Mouse (Mus musculus) heart, embryonic 10.5 days (tissue): ENCODE data around the gene Stx7. TPM values are rescaled to one million over a fixed set of nuclear protein-coding genes. Genes with fewer than 3 reads are reported as not detected.

ENCODE experiments used
- DNase-seq: peaks from one replicate; pipeline ENCODE4 v3.0.0-alpha.2; 2017; ENCODE audit warnings: low spot score
- H3K27ac ChIP-seq: fragments of 300-500 bp; sonication (generic); 2 replicates; pipeline ENCODE4 v1.5.1; 2016; ENCODE audit warnings: mild to moderate bottlenecking
- H3K27me3 ChIP-seq: fragments of 300-500 bp; sonication (generic); 2 replicates; pipeline ENCODE4 v1.6.1; 2016; ENCODE audit warnings: mild to moderate bottlenecking; ENCODE audit not compliant: poor library complexity, insufficient read depth, severe bottlenecking
- H3K36me3 ChIP-seq: fragments of 300-500 bp; sonication (generic); 2 replicates; pipeline ENCODE4 v1.6.1; 2016; ENCODE audit warnings: mild to moderate bottlenecking, moderate library complexity
- H3K4me1 ChIP-seq: fragments of 300-500 bp; sonication (generic); 2 replicates; pipeline ENCODE4 v1.6.1; 2016; ENCODE audit warnings: mild to moderate bottlenecking
- H3K4me3 ChIP-seq: fragments of 300-500 bp; sonication (generic); 2 replicates; pipeline ENCODE4 v1.5.1; 2016; ENCODE audit warnings: mild to moderate bottlenecking, moderate library complexity
- H3K9me3 ChIP-seq: fragments of 300-500 bp; sonication (generic); 2 replicates; pipeline ENCODE4 v1.6.1; 2016; ENCODE audit warnings: mild to moderate bottlenecking, moderate library complexity
- WGBS: fragments of 180-500 bp; shearing (Covaris S2); methylation state at CpG from one replicate; pipeline ENCODE4 v1.1.7; 2016; 5-methylcytosine and 5-hydroxymethylcytosine counted together
- polyA plus RNA-seq: library from polyadenylated mRNA; unstranded; fragments of >200 nt; fragmentation: Nextera tagmentation; extraction: Ambion mirVana; gene quantifications from 2 replicates; pipeline ENCODE4 v1.2.1, GENCODE M21; 2016

Stx7 gene
- polyA plus RNA-seq, 1 experiment from 2014 or later, result 78.7 TPM

DNA sequence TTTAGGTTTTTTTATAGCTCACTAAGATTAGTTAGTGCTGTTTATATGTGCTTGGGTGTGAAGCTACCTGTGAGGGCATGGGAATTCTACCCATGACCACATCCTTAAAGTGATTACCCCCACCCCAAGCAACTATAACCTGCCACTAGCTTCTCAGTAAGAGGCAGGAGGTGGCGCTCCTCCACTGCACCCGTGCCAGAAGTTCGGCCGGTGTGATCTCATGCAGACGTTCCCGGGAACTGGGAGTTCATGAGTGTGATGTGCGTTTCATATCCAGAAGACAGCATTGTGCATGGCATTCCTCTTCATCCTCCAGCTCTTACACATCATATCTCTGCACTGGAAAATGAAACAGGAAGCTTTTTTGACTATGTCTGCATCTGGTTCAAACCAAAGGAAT, 41.3 kb downstream of the Stx7 start:
- no peaks in the 10 kb centered on the region for H3K27me3 ChIP-seq
- H3K36me3 ChIP-seq, result peaks cover 25% of the 10 kb centered on the region
- H3K27ac ChIP-seq, result no peak overlapping the region
- H3K9me3 ChIP-seq, result no peaks in the 10 kb centered on the region
- no peaks in the 10 kb centered on the region for H3K4me1 ChIP-seq
- H3K4me3 ChIP-seq, result no peak overlapping the region
- WGBS, result 51% methylated on average over 7 of the region's 7 CpGs
- DNase-seq, result no peak

DNA sequence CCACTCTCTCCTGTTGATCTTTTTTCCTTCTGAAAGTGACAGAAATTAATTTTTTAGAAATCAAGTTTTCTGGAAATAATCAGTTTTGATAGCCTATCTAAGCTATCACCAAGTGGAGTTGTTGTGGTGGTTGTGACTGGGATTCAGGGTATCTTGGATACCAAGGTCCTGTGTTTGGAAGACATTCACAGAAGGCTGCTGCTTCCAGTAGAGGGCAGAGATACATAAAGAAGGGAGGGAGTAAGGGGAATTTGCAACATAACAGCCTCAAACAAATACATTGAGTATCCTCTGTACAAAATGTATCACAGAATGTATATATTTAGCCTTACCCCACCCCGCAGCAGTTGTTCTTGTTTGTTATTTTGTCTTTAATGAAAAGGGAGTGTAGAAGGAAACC, 42.9 kb downstream of the Stx7 start:
- Histone ChIP-seq H3K27ac (no peak overlapping the region), H3K27me3 (no peaks in the 10 kb centered on the region), H3K9me3 (no peaks in the 10 kb centered on the region), H3K4me1 (no peaks in the 10 kb centered on the region), H3K36me3 (peaks cover 12% of the 10 kb centered on the region), H3K4me3 (no peak overlapping the region)
- no peak for DNase-seq
- 56% methylated on average over 1 of the region's 1 CpGs for WGBS

DNA sequence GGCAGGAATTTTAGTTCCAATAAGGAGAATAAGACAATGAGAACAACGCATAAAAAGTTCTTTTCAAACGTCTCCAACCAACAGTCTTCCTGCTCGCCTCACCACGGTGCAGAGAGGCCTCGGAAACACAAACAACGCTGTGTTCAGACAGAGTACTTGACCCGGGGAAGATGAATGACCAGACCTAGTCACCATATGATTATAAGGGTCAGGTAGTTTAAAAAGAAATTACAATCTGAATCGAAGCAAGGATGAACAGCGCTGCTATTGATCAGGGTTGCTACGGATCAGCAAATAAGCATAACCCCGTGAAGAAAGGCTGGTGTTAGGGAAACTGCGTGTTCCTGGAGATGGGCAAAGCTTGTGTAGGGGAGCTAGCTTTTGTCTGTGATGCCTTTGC, 50.2 kb downstream of the Stx7 start:
- H3K36me3 ChIP-seq, result no peaks in the 10 kb centered on the region
- H3K4me3 ChIP-seq, result no peak overlapping the region
- no peak for DNase-seq
- no peaks in the 10 kb centered on the region for H3K9me3 ChIP-seq
- WGBS, result 81% methylated on average over 12 of the region's 12 CpGs
- no peaks in the 10 kb centered on the region for H3K4me1 ChIP-seq
- H3K27ac ChIP-seq, result no peak overlapping the region
- H3K27me3 ChIP-seq, result no peaks in the 10 kb centered on the region

DNA sequence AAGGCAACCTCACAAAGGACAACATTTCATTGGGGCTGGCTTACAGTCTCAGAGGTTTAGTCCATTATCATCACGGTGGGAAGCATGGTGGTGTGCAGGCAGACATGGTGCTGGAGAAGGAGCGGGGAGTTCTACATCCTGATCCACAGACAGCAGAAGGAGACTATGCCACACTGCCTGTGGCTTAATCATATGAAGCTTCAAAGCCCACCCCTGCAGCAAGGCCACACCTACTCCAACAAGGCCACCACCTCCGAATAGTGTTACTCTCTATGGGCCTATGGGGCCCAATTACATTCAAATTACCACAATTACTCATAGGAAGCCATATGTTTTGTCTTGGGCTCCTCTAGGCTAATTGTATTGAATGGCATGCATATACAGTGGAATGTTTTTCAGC, 51.0 kb downstream of the Stx7 start:
- Histone ChIP-seq H3K9me3 (no peaks in the 10 kb centered on the region), H3K4me1 (no peaks in the 10 kb centered on the region), H3K36me3 (no peaks in the 10 kb centered on the region), H3K27ac (no peak overlapping the region), H3K4me3 (no peak overlapping the region), H3K27me3 (no peaks in the 10 kb centered on the region)
- 83% methylated on average over 3 of the region's 3 CpGs for WGBS
- no peak for DNase-seq

DNA sequence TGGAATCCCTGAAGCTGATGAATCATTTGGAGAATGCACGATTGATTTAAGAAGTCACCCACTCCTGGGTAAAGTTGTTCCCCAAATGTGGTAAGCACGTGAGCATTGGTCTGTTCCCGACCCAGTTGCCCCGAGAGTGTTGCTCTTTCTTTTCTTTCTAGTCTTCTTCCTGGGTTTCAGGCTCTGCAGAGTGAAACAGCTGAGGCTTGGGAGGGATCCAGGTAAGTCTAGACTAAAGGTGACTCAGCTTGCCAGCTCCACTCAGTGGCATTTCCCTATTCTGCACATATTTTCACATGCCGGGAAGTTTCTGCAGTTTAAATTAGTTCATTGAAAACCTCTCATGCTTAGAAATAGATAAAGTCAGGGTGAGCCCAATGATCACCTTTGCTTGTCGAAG, 61.0 kb downstream of the Stx7 start:
- Histone ChIP-seq H3K27ac (no peak overlapping the region), H3K9me3 (no peaks in the 10 kb centered on the region), H3K4me3 (no peak overlapping the region), H3K4me1 (0 out of 2 replicates have a peak, but pooled peaks cover 4% of the 10 kb centered on the region), H3K27me3 (no peaks in the 10 kb centered on the region), H3K36me3 (no peaks in the 10 kb centered on the region)
- WGBS, result 77% methylated on average over 6 of the region's 6 CpGs
- DNase-seq, result no peak

DNA sequence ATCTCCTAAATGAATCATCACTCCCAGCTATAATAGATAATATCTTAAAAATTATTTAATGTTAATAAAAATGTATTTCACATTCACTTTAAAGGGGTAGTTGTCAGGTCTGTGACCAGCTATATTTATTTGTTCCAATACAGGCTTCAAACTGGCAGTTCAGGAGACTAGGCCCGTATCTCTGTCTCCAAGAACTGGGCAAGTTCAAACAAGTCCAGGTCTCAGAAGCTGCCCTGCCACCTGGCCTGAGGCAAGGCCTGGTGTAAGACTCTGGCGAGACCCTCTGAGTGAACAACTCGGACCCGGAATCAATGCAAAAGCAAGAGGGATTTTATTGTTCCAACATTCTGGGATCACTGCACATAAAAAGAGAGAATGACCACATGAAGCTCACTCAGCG, 64.2 kb downstream of the Stx7 start:
- no peak overlapping the region for H3K4me3 ChIP-seq
- H3K4me1 ChIP-seq, result 0 out of 2 replicates have a peak, but pooled peaks cover 4% of the 10 kb centered on the region
- no peak overlapping the region for H3K27ac ChIP-seq
- 84% methylated on average over 5 of the region's 5 CpGs for WGBS
- no peaks in the 10 kb centered on the region for H3K9me3 ChIP-seq
- no peak for DNase-seq
- H3K36me3 ChIP-seq, result no peaks in the 10 kb centered on the region
- no peaks in the 10 kb centered on the region for H3K27me3 ChIP-seq

DNA sequence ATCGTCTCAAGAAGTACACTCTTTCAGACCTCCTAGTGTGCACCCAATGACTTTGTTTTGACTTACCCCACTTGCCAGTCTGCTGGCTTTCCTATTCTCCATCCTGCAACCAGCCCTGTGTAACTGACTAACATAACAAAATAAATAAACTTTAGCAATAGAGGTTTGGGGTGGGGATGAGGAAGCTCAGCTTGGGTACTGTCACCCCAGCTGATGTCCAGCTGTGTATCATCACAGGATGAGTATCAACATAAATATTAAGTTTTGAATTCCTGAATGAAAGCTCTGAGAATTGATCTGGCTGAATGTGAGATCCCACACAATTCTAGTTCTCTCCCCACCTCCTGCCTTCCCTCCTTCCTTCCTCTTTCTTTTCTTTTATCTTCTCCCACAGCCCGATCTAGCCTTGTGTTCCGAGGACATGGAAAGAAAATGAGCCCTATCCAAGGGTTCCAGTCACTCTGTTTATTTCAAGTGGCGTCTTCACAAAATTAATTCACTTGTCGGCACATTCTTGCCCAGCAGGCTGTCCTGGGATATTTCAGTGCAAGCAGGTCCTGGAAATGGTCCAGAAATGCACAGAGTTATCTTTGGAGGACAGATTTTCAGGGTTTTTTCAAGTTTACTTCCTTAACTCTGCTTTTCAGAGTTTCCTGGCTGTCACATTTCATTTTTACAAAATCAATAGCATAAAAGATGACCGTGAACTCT, 68.6 kb downstream of the Stx7 start:
- no peak overlapping the region for H3K27ac ChIP-seq
- peaks cover 26% of the 10 kb centered on the region for H3K27me3 ChIP-seq
- H3K36me3 ChIP-seq, result no peaks in the 10 kb centered on the region
- H3K4me1 ChIP-seq, result no peaks in the 10 kb centered on the region
- no peak overlapping the region for H3K4me3 ChIP-seq
- DNase-seq, result no peak
- H3K9me3 ChIP-seq, result no peaks in the 10 kb centered on the region
- WGBS, result 42% methylated on average over 6 of the region's 6 CpGs

DNA sequence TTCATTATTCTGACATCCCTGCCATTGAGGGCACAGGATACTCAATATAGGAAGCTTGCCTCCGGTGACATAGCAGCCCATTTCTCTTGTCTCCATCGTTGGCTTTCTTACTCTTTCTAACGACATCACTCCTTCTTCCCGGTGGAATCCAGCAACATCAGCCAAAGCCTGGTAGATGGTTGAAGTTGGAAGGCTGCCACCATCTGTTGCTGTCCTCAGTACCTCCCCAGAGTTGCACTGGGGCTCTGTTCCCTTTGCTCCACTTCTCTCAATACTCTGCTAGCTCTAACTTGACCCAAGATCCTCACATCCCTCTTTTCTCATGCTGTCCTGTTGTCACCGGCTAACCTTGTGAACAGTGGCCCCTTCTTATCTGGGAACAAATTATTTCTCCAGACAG, 71.8 kb downstream of the Stx7 start:
- no peak for DNase-seq
- whole genome bisulfite sequencing, result 77% methylated on average over 5 of the region's 5 CpGs
- Histone ChIP-seq H3K9me3 (no peaks in the 10 kb centered on the region), H3K36me3 (no peaks in the 10 kb centered on the region), H3K4me3 (no peak overlapping the region), H3K27me3 (peaks cover 56% of the 10 kb centered on the region), H3K27ac (no peak overlapping the region), H3K4me1 (peaks cover 16% of the 10 kb centered on the region)

DNA sequence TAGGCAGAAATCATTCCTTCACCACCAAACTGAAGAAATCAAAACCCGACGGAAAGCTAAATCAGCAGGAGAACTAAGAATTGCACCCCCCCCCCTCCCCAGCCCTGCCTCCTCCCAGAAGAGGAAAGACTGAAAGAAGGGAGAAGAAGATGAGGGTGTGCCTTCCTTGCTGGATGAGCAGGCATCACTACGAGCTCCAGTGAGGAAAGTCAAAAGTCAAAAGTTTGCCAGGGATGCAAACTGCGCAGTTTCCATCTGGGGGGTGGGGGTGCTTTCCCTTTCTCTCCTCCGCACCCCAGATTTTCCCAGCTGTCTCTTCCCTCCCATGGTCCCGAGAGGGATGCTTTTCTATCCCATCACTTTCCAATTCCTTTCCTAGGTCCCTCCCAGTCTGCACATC, 73.8 kb downstream of the Stx7 start:
- peaks cover 16% of the 10 kb centered on the region for H3K4me1 ChIP-seq
- peak overlapping the region; percentile 68 for H3K4me3 ChIP-seq
- H3K27me3 ChIP-seq, result peaks cover 58% of the 10 kb centered on the region
- no peaks in the 10 kb centered on the region for H3K36me3 ChIP-seq
- H3K9me3 ChIP-seq, result no peaks in the 10 kb centered on the region
- DNase-seq, result no peak
- no peak overlapping the region for H3K27ac ChIP-seq
- 14% methylated on average over 6 of the region's 6 CpGs for WGBS

DNA sequence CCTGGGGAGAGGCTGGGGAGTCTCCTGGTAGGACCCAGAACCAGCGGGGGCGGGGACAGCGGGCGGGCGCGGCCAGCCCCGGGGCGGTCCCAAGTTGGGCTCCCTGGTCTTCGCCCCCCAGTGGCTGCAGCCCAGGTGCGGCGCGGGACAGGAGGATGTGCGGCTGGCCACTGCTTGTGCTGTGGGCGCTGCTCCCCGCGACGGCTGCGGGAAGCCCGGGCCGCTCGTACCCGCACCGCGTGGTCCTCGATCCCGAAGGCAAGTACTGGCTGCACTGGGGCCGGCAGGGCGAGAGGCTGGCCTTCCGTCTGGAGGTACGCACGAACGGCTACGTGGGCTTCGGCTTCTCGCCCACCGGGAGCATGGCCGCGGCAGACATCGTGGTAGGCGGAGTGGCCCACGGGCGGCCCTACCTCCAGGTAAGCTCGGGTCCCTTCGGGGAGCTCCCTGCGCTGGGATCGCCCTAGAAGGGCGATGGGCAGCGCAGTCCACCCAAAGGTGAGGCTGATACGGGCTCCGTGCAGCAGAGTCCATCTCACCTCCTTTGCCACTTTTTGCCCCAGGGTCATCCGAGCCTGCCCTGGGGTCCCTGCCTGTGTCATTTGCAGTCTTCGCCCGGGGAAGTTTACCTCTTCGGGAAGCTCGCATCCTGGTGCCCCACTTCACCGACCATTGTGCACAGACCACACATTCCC, 74.5 kb downstream of the Stx7 start, which contains the start of gene Moxd1:
Moxd1 (plus strand) TSS at position 69 of the 695 bp plus-strand sequence.
- H3K27me3 ChIP-seq, result peaks cover 58% of the 10 kb centered on the region
- H3K27ac ChIP-seq, result no peak within 1 kb of the TSS
- 1% methylated on average over 56 of the region's 56 CpGs for WGBS

DNA sequence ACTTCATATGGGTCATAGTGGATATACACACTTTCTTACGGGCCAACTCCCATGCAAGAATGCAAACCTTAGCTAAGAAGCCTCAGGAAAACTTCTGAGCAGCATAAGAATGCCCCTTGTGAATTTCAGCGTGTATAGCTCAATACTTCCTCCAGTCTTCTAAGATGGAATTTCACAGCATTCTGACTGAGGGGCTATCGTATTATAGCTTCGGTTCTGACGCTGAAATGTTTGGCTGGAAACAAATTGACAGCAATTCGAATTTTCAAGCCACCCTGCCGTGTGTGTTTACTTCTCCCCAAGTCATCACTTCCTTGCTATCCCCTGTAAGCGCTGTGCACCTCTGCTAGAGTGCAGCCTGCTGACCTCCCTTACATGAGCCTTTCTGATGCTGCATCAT, 75.5 kb downstream of the Stx7 start:
- 18% methylated on average over 8 of the region's 8 CpGs for WGBS
- no peaks in the 10 kb centered on the region for H3K9me3 ChIP-seq
- peaks cover 58% of the 10 kb centered on the region for H3K27me3 ChIP-seq
- no peak overlapping the region for H3K27ac ChIP-seq
- H3K36me3 ChIP-seq, result no peaks in the 10 kb centered on the region
- peaks cover 16% of the 10 kb centered on the region for H3K4me1 ChIP-seq
- no peak for DNase-seq
- H3K4me3 ChIP-seq, result no peak overlapping the region

More for the DNA sequence above, 74.5 kb downstream of the Stx7 start, which contains the start of gene Moxd1:
- no peak for DNase-seq
- H3K9me3 ChIP-seq, result no peaks in the 10 kb centered on the region
- no peaks in the 10 kb centered on the region for H3K36me3 ChIP-seq
- peak within 1 kb of the TSS; percentile 68 for H3K4me3 ChIP-seq
- H3K4me1 ChIP-seq, result peaks cover 16% of the 10 kb centered on the region

DNA sequence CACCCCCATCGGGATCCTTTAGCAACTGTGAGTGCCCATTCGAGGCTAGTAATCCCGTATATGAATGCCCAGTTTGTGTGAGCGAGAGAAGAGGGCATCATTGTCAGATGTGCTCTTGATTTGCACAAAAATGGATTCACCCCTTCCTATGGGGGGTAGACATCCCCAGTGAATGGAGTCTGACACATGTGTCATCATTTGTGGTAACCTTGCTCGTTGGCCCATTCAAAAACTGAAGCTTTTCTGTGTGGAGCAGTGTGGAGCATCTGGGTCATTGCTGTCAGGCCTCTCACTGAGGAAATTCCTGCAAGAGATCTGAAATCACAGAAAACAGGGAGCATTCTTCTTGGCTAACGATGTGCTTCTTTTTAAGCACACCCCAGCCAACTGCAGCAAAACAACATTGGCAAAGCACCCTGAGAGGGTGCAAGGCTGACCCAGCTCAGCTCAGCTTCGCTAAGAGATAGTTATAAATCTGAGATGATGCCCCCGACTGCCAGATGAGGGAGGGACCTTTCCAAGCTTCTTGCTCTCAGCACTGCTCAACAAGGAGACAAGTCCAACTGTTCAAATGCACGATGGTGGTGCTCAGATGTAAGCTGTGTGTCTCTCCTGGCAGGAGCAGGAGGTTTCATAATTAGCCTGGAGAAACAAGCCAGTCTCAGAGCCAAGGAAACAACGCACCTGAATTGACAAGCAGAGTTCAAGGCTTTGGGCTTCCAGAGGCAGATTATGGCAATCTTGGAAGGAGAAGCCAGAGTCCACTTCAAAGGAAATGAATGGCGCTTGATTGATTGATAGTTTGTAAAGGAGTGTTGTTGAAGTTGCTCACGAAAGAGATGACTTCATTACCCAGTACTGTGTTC, 79.4 kb downstream of the Stx7 start:
- 64% methylated on average over 12 of the region's 12 CpGs for WGBS
- Histone ChIP-seq H3K4me3 (no peak overlapping the region), H3K4me1 (peaks cover 8% of the 10 kb centered on the region), H3K27me3 (peaks cover 24% of the 10 kb centered on the region), H3K36me3 (no peaks in the 10 kb centered on the region), H3K27ac (no peak overlapping the region), H3K9me3 (no peaks in the 10 kb centered on the region)
- DNase-seq, result no peak

DNA sequence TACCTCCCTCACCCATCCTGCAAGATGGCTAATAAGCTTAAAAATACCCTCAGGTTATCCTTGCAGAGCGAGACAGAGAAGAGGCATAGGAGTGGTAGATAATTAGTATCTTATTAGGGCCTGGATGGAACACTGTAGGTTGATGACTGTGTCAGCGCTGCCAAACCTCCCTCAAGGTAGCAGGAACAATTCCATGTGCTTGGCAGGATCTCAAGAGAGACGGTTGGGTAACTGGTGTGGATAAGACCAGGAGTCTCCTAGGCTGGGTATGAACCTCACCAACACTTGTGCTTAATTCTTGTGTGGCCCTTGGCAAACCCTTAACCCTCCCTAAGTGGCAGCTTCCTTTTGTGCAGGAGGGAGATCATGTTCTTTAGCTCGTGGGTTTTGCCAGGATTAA, 83.2 kb downstream of the Stx7 start:
- H3K27ac ChIP-seq, result no peak overlapping the region
- WGBS, result 78% methylated on average over 4 of the region's 4 CpGs

More for the DNA sequence above, 83.2 kb downstream of the Stx7 start:
- no peak for DNase-seq
- Histone ChIP-seq H3K4me3 (no peak overlapping the region), H3K36me3 (no peaks in the 10 kb centered on the region), H3K27me3 (no peaks in the 10 kb centered on the region), H3K4me1 (no peaks in the 10 kb centered on the region), H3K9me3 (no peaks in the 10 kb centered on the region)
